Mouse (Mus musculus): ENCODE data around the gene Armt1. TPM values are rescaled to one million over a fixed set of nuclear protein-coding genes. Genes with fewer than 3 reads are reported as not detected.

The Armt1 gene
- polyA plus RNA-seq, 1 experiment from 2014 or later, result 34.1 TPM

Other genes starting within 250 kb of the Armt1 start
- 27.9 and 29.1 TPM in 2 replicates for gene Akap12, start 166.1 kb upstream of the Armt1 start, polyA plus RNA-seq (2016; fragmentation: Nextera tagmentation; extraction: Ambion mirVana)
- 19.7 and 21.6 TPM in 2 replicates for gene Zbtb2, start 44.4 kb upstream of the Armt1 start, polyA plus RNA-seq (2016; fragmentation: Nextera tagmentation; extraction: Ambion mirVana)
- gene Rmnd1, start 79 bp upstream of the Armt1 start, polyA plus RNA-seq (2016; fragmentation: Nextera tagmentation; extraction: Ambion mirVana), result 48.5 and 50.1 TPM in 2 replicates
- gene Ccdc170, start 50.0 kb downstream of the Armt1 start, polyA plus RNA-seq (2016; fragmentation: Nextera tagmentation; extraction: Ambion mirVana), result not detected in 2 replicates
- not detected in 2 replicates for gene Esr1, start 179.1 kb downstream of the Armt1 start, polyA plus RNA-seq (2016; fragmentation: Nextera tagmentation; extraction: Ambion mirVana)